Mouse (Mus musculus) hindbrain, embryonic 11.5 days (tissue): ENCODE results near the gene Dazap2. TPM values are rescaled to one million over a fixed set of nuclear protein-coding genes. Genes with fewer than 3 reads are reported as not detected.
"Not testable (repeated sequence)": the region's sequence is repeated elsewhere in the genome, so short reads cannot be mapped to it uniquely, and the experiment has no call there.

Experiments
- ATAC-seq: fragments of 200-750 bp; cut with Nextera tagmentation; 2 replicates; pipeline ENCODE4 v1.8.0; 2017; ENCODE audit warnings: mild to moderate bottlenecking, moderate TSS enrichment, moderate library complexity; ENCODE audit not compliant: low FRiP score
- DNase-seq: peaks from one replicate; pipeline ENCODE4 v3.0.0-alpha.2; 2015; ENCODE audit warnings: low spot score
- H3K27ac ChIP-seq: fragments of 300-500 bp; sonication (generic); 2 replicates; pipeline ENCODE4 v1.5.1; 2014; ENCODE audit warnings: mild to moderate bottlenecking, low read depth, low read length
- H3K27me3 ChIP-seq: fragments of 300-500 bp; sonication (generic); 2 replicates; pipeline ENCODE4 v1.6.1; 2014; ENCODE audit warnings: mild to moderate bottlenecking, low read length, moderate library complexity, mixed read lengths; ENCODE audit not compliant: control insufficient read depth, insufficient read depth
- H3K36me3 ChIP-seq: fragments of 300-500 bp; sonication (generic); 2 replicates; pipeline ENCODE4 v1.6.1; 2014; ENCODE audit warnings: mild to moderate bottlenecking, low read length, moderate library complexity, mixed read lengths; ENCODE audit not compliant: control insufficient read depth, insufficient read depth
- H3K4me1 ChIP-seq: fragments of 300-500 bp; sonication (generic); replicated peaks from 2 replicates; pipeline ENCODE4 v1.6.1; 2014; ENCODE audit warnings: low read length, mixed read lengths; ENCODE audit not compliant: control insufficient read depth, insufficient read depth
- H3K4me2 ChIP-seq: fragments of 300-500 bp; sonication (generic); replicated peaks from 2 replicates; pipeline ENCODE4 v1.6.1; 2014; ENCODE audit warnings: mild to moderate bottlenecking, low read depth, low read length
- H3K4me3 ChIP-seq: fragments of 300-500 bp; sonication (generic); 2 replicates; pipeline ENCODE4 v1.5.1; 2014; ENCODE audit warnings: low read depth, low read length
- H3K9ac ChIP-seq: fragments of 300-500 bp; sonication (generic); 2 replicates; pipeline ENCODE4 v1.6.1; 2014; ENCODE audit warnings: low read depth, low read length
- H3K9me3 ChIP-seq: fragments of 300-500 bp; sonication (generic); 2 replicates; pipeline ENCODE4 v1.6.1; 2016; ENCODE audit warnings: low read length; ENCODE audit not compliant: control insufficient read depth
- WGBS: fragments of 180-500 bp; shearing (Covaris S2); extraction: QIAGEN DNeasy Blood & Tissue Kit; methylation state at CpG from one replicate; pipeline ENCODE4 v1.1.7; 2014; 5-methylcytosine and 5-hydroxymethylcytosine counted together
- polyA plus RNA-seq: library from polyadenylated mRNA; unstranded; fragments of >200 nt; fragmentation: Nextera tagmentation; extraction: Ambion mirVana; gene quantifications from 2 replicates; pipeline ENCODE4 v1.2.1, GENCODE M21; 2014

Dazap2 gene
- polyA plus RNA-seq, 1 experiment from 2014 or later: 256 TPM

- H3K9me3 ChIP-seq: no peaks in the 10 kb centered on the region
- peak overlapping the region; percentile 72 for H3K4me2 ChIP-seq
- 10% methylated on average over 43 of the region's 43 CpGs for WGBS
- H3K36me3 ChIP-seq: peaks cover 3% of the 10 kb centered on the region
- peak overlapping the region; percentile 97; the same call in 1 of the 2 replicates for H3K27ac ChIP-seq
- DNase-seq: no peak
- no peaks in the 10 kb centered on the region for H3K27me3 ChIP-seq
- peak; percentile 7 for ATAC-seq
- H3K4me1 ChIP-seq: no peaks in the 10 kb centered on the region; the same call in 1 of the 2 replicates
- H3K4me3 ChIP-seq: peak overlapping the region; percentile 92
- H3K9ac ChIP-seq: peak overlapping the region; percentile 44
These were observed 742 bp upstream of the Dazap2 start for GRCm38 (mm10) chr15:100614218-100614995.

DNA sequence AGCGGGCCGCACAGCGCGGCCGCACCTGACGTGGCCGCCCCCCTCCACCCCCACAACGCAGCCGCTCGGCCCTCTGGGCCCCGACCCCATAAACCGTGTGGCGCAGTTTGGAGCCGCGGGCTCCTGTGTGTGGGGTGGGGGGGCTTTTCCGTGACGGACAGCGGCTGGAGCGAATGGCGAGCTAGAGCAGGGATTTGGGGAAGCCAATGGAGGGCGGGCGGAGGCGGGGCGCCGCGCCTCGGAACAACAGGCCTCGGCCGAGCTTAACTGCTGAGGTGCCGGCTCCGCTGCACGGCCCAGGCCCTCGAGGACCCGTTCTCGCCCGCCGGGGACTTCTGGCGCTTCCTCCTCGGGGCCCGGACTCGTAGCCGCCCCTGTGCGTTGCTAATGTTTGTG lies 674 bp downstream of the Dazap2 start:
- Histone ChIP-seq H3K27ac (peak overlapping the region; percentile 97), H3K4me3 (peak overlapping the region; percentile 92), H3K27me3 (no peaks in the 10 kb centered on the region), H3K9ac (peak overlapping the region; percentile 88), H3K4me2 (peak overlapping the region; percentile 84), H3K4me1 (no peaks in the 10 kb centered on the region; the same call in 1 of the 2 replicates), H3K36me3 (peaks cover 3% of the 10 kb centered on the region), H3K9me3 (no peaks in the 10 kb centered on the region)
- WGBS: under 1% methylated on average over 28 of the region's 43 CpGs
- DNase-seq (peak; percentile 93), ATAC-seq (peak; percentile 90)

- Histone ChIP-seq H3K9me3 (no peaks in the 10 kb centered on the region), H3K4me1 (no peaks in the 10 kb centered on the region; the same call in 1 of the 2 replicates), H3K4me3 (peak overlapping the region; percentile 92), H3K9ac (peak overlapping the region; percentile 88), H3K36me3 (peaks cover 3% of the 10 kb centered on the region), H3K4me2 (peak overlapping the region; percentile 84), H3K27ac (peak overlapping the region; percentile 97), H3K27me3 (no peaks in the 10 kb centered on the region)
- 2% methylated on average over 19 of the region's 19 CpGs for WGBS
- DNase-seq (no peak), ATAC-seq (peak; percentile 34)
These were observed 1.1 kb downstream of the Dazap2 start for GRCm38 (mm10) chr15:100616221-100616620.

- ATAC-seq: no peak
- WGBS: 91% methylated on average over 7 of the region's 7 CpGs
- no peak for DNase-seq
These were observed 4.1 kb downstream of the Dazap2 start for GRCm38 (mm10) chr15:100619200-100619599.

GRCm38 (mm10) chr15:100621671-100622070 lies 6.5 kb downstream of the Dazap2 start:
- H3K4me2 ChIP-seq, H3K4me3 ChIP-seq, H3K4me1 ChIP-seq, ATAC-seq, DNase-seq, H3K36me3 ChIP-seq, H3K9ac ChIP-seq, H3K27ac ChIP-seq, H3K9me3 ChIP-seq, H3K27me3 ChIP-seq: not testable (repeated sequence)
- WGBS: 82% methylated on average over 9 of the region's 9 CpGs

More at GRCm38 (mm10) chr15:100619200-100619599, 4.1 kb downstream of the Dazap2 start:
- peaks cover 3% of the 10 kb centered on the region for H3K36me3 ChIP-seq
- no peak overlapping the region for H3K4me3 ChIP-seq
- no peak overlapping the region for H3K9ac ChIP-seq
- H3K4me2 ChIP-seq: no peak overlapping the region
- H3K4me1 ChIP-seq: no peaks in the 10 kb centered on the region
- no peaks in the 10 kb centered on the region for H3K9me3 ChIP-seq
- H3K27me3 ChIP-seq: no peaks in the 10 kb centered on the region
- no peak overlapping the region for H3K27ac ChIP-seq

DNA sequence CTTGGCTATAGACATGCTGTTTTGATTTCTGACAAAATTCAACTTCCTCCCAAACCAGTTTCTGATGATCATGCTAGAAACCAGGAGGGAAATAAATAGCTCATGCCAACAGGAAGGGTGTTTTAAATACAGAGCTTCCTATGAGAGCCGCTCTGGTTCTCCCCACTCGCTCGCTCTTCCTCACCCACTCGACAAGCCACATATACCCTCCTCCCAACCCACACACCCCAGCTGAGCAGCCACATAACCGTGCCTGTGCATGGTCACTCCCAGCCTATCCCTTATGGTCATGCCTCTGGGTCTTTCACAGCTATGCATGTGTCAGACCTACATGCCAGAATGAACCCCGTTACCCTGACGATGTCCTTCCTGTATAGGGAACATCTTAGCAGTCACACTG lies 7.0 kb downstream of the Dazap2 start:
- no peak overlapping the region for H3K4me2 ChIP-seq
- no peaks in the 10 kb centered on the region for H3K9me3 ChIP-seq
- WGBS: 86% methylated on average over 7 of the region's 7 CpGs
- no peak overlapping the region for H3K4me3 ChIP-seq
- no peak for DNase-seq
- H3K27me3 ChIP-seq: no peaks in the 10 kb centered on the region
- H3K9ac ChIP-seq: no peak overlapping the region
- ATAC-seq: no peak
- H3K27ac ChIP-seq: no peak overlapping the region
- H3K36me3 ChIP-seq: peaks cover 3% of the 10 kb centered on the region
- H3K4me1 ChIP-seq: no peaks in the 10 kb centered on the region

- Histone ChIP-seq H3K27ac (no peak overlapping the region), H3K4me1 (no peaks in the 10 kb centered on the region), H3K4me2 (no peak overlapping the region), H3K9me3 (no peaks in the 10 kb centered on the region), H3K9ac (no peak overlapping the region), H3K36me3 (no peaks in the 10 kb centered on the region; the same call in 1 of the 2 replicates), H3K27me3 (no peaks in the 10 kb centered on the region), H3K4me3 (no peak overlapping the region)
- ATAC-seq (no peak), DNase-seq (no peak)
- 90% methylated on average over 9 of the region's 9 CpGs for WGBS
These were observed 8.6 kb downstream of the Dazap2 start for GRCm38 (mm10) chr15:100623754-100624153.

- Histone ChIP-seq H3K9ac (no peak overlapping the region), H3K4me1 (no peaks in the 10 kb centered on the region), H3K36me3 (no peaks in the 10 kb centered on the region; the same call in 1 of the 2 replicates), H3K27ac (no peak overlapping the region), H3K4me3 (no peak overlapping the region), H3K4me2 (no peak overlapping the region), H3K9me3 (no peaks in the 10 kb centered on the region), H3K27me3 (no peaks in the 10 kb centered on the region)
- 87% methylated on average over 3 of the region's 3 CpGs for WGBS
- ATAC-seq (no peak), DNase-seq (no peak)
These were observed 9.3 kb downstream of the Dazap2 start for GRCm38 (mm10) chr15:100624435-100624834.

- WGBS: 21% methylated on average over 10 of the region's 10 CpGs
- no peak for ATAC-seq
- peak; percentile 29 for DNase-seq
- H3K4me2 ChIP-seq: no peak overlapping the region
- H3K27ac ChIP-seq: no peak overlapping the region
- no peaks in the 10 kb centered on the region for H3K36me3 ChIP-seq
- H3K27me3 ChIP-seq: no peaks in the 10 kb centered on the region
- no peak overlapping the region for H3K4me3 ChIP-seq
- no peaks in the 10 kb centered on the region for H3K9me3 ChIP-seq
- H3K9ac ChIP-seq: no peak overlapping the region
- no peaks in the 10 kb centered on the region for H3K4me1 ChIP-seq
These were observed 12.1 kb downstream of the Dazap2 start for GRCm38 (mm10) chr15:100627287-100627686.
